Mouse (Mus musculus): ENCODE data around the gene Eif4enif1. TPM values are rescaled to one million over a fixed set of nuclear protein-coding genes. Genes with fewer than 3 reads are reported as not detected.
"Not testable (repeated sequence)": the region's sequence is repeated elsewhere in the genome, so short reads cannot be mapped to it uniquely, and the experiment has no call there.

Eif4enif1 gene
- polyA plus RNA-seq (2015; fragmentation: Nextera tagmentation; extraction: Ambion mirVana), result 38.4 and 38.9 TPM in 2 replicates

- H3K9me3 ChIP-seq (replicated peaks; ENCODE audit: control insufficient read depth, low read length), result no peaks in the 10 kb centered on the region
- peak; percentile 73 for ATAC-seq (ENCODE audit: insufficient read depth, low FRiP score)
- peak within 1 kb of the TSS; percentile 42 for H3K4me3 ChIP-seq (replicated peaks; ENCODE audit: low read length)
- H3K4me2 ChIP-seq (ENCODE audit: low read depth, low read length), result peak within 1 kb of the TSS; percentile 29
- H3K27ac ChIP-seq (ENCODE audit: low read length), result peak within 1 kb of the TSS; percentile 2; the same call in 1 of the 2 replicates
- no peaks in the 10 kb centered on the region for H3K4me1 ChIP-seq (ENCODE audit: control insufficient read depth, insufficient read depth, low read length)
- H3K27me3 ChIP-seq (ENCODE audit: control insufficient read depth, insufficient read depth, low read length), result no peaks in the 10 kb centered on the region
- H3K36me3 ChIP-seq (ENCODE audit: control insufficient read depth, insufficient read depth, low read length), result peaks cover 4% of the 10 kb centered on the region; the same call in 1 of the 2 replicates
- peak within 1 kb of the TSS; percentile 56 for H3K9ac ChIP-seq (ENCODE audit: low read length)
- WGBS, result under 1% methylated on average over 41 of the region's 57 CpGs
These were observed at the start of gene Eif4enif1 for GRCm38 (mm10) chr11:3202231-3202701. Gene Eif4enif1 (plus strand): TSS chr11:3202392.

GRCm38 (mm10) chr11:3153666-3154397, 48.4 kb upstream of the Eif4enif1 start:
- H3K4me3 ChIP-seq (replicated peaks; ENCODE audit: low read length); H3K4me2 ChIP-seq (ENCODE audit: low read depth, low read length); H3K27me3 ChIP-seq (ENCODE audit: control insufficient read depth, insufficient read depth, low read length); H3K9ac ChIP-seq (ENCODE audit: low read length); H3K27ac ChIP-seq (ENCODE audit: low read length); H3K4me1 ChIP-seq (ENCODE audit: control insufficient read depth, insufficient read depth, low read length); H3K36me3 ChIP-seq (ENCODE audit: control insufficient read depth, insufficient read depth, low read length); H3K9me3 ChIP-seq (replicated peaks; ENCODE audit: control insufficient read depth, low read length): not testable (repeated sequence)
- peak; percentile 64 for ATAC-seq (ENCODE audit: insufficient read depth, low FRiP score)
- WGBS, result 68% methylated on average over 1 of the region's 1 CpGs

DNA sequence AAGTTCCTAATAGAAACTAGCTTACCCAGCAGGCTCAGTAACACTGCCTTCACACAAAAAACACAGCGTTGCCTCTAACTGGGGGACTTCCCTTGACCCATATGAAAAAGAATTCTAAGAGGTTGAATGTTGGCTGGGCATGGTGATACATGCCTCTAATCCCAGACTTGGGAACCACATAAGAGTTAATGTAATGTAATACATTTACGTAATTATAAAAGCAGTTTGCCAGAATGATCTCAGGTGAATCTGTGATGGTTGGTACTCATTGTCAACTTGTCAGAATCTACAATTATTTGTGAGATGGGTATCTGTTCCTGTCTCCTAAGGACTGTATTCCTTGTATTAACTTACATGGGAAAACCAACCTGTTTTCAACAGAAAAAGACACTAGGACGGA, 45.2 kb upstream of the Eif4enif1 start:
- not testable (repeated sequence) for H3K4me3 ChIP-seq (replicated peaks; ENCODE audit: low read length); ATAC-seq (ENCODE audit: insufficient read depth, low FRiP score); H3K9me3 ChIP-seq (replicated peaks; ENCODE audit: control insufficient read depth, low read length); H3K27ac ChIP-seq (ENCODE audit: low read length); H3K36me3 ChIP-seq (ENCODE audit: control insufficient read depth, insufficient read depth, low read length); H3K4me1 ChIP-seq (ENCODE audit: control insufficient read depth, insufficient read depth, low read length); H3K9ac ChIP-seq (ENCODE audit: low read length); H3K4me2 ChIP-seq (ENCODE audit: low read depth, low read length); H3K27me3 ChIP-seq (ENCODE audit: control insufficient read depth, insufficient read depth, low read length)
- 90% methylated on average over 2 of the region's 3 CpGs for WGBS

DNA sequence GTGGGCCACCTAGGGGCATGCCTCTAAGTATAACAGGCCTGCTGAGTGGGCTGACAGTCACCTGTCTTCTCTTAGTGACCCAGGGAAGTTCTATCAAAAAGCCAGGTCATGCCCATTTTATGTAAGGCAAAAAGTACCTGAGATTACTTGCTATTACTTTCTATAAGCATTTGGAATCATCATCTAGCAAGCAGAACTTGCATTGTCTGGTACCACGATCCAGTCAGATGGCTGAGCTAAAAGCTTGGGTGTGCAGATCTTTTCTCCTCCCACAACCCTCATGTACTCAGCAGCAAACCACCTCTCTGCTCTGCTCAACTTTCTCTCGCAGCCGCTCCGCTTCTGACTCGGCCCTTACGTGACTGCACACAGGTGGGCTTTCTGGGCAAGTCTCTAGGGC, 44.2 kb upstream of the Eif4enif1 start:
- H3K9ac ChIP-seq (ENCODE audit: low read length); H3K36me3 ChIP-seq (ENCODE audit: control insufficient read depth, insufficient read depth, low read length); ATAC-seq (ENCODE audit: insufficient read depth, low FRiP score); H3K27me3 ChIP-seq (ENCODE audit: control insufficient read depth, insufficient read depth, low read length); H3K27ac ChIP-seq (ENCODE audit: low read length); H3K4me2 ChIP-seq (ENCODE audit: low read depth, low read length); H3K9me3 ChIP-seq (replicated peaks; ENCODE audit: control insufficient read depth, low read length); H3K4me3 ChIP-seq (replicated peaks; ENCODE audit: low read length); H3K4me1 ChIP-seq (ENCODE audit: control insufficient read depth, insufficient read depth, low read length): not testable (repeated sequence)
- 88% methylated on average over 6 of the region's 6 CpGs for WGBS

DNA sequence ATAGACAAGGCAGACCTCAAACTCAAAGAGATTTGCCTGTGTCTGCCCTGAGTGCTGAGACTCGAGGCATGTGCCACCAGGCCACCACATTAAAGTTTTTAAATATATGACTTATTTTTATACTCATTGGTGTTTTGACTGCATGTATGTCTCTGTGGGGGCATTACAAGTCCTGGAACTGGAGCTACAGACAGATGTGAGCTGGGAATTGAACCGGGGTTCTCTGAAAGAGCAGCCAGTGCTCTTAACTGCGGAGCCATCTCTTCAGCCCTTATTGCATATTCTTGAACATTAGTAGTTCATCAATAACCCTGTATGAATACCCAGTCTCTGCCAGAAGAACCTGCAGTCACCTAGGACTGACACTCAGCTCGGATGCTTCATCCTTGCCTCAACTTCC, 43.4 kb upstream of the Eif4enif1 start:
- not testable (repeated sequence) for H3K27me3 ChIP-seq (ENCODE audit: control insufficient read depth, insufficient read depth, low read length); H3K4me2 ChIP-seq (ENCODE audit: low read depth, low read length); ATAC-seq (ENCODE audit: insufficient read depth, low FRiP score); H3K4me1 ChIP-seq (ENCODE audit: control insufficient read depth, insufficient read depth, low read length); H3K9ac ChIP-seq (ENCODE audit: low read length); H3K4me3 ChIP-seq (replicated peaks; ENCODE audit: low read length); H3K9me3 ChIP-seq (replicated peaks; ENCODE audit: control insufficient read depth, low read length); H3K27ac ChIP-seq (ENCODE audit: low read length); H3K36me3 ChIP-seq (ENCODE audit: control insufficient read depth, insufficient read depth, low read length)
- 91% methylated on average over 4 of the region's 4 CpGs for WGBS

DNA sequence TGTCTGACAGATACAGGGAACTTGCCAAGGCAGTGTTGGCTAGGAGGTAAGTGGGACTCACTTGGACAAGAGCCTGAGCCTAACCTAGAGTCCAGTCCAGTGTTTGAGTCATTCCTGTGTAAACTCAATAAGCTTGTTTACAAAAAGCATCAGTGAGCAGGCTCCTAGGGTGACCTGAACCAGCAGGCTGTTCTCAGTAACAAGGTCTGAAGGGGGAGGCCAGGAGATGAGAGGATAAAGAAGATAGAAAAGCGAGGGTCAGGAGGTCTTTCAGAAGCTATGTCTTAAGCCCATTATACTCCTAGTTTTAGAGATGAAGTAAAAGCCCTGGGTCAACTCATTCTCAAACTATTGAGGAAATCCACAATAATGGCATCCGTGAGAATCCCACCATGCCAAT, 40.8 kb upstream of the Eif4enif1 start:
- 50% methylated on average over 1 of the region's 2 CpGs for WGBS
- H3K4me2 ChIP-seq (ENCODE audit: low read depth, low read length); H3K27me3 ChIP-seq (ENCODE audit: control insufficient read depth, insufficient read depth, low read length); H3K27ac ChIP-seq (ENCODE audit: low read length); H3K9ac ChIP-seq (ENCODE audit: low read length); H3K36me3 ChIP-seq (ENCODE audit: control insufficient read depth, insufficient read depth, low read length); H3K4me1 ChIP-seq (ENCODE audit: control insufficient read depth, insufficient read depth, low read length); H3K9me3 ChIP-seq (replicated peaks; ENCODE audit: control insufficient read depth, low read length); H3K4me3 ChIP-seq (replicated peaks; ENCODE audit: low read length); ATAC-seq (ENCODE audit: insufficient read depth, low FRiP score): not testable (repeated sequence)

GRCm38 (mm10) chr11:3162236-3162897, 39.8 kb upstream of the Eif4enif1 start:
- 61% methylated on average over 5 of the region's 5 CpGs for WGBS
- ATAC-seq (ENCODE audit: insufficient read depth, low FRiP score), result peak; percentile 42
- H3K36me3 ChIP-seq (ENCODE audit: control insufficient read depth, insufficient read depth, low read length); H3K4me2 ChIP-seq (ENCODE audit: low read depth, low read length); H3K9me3 ChIP-seq (replicated peaks; ENCODE audit: control insufficient read depth, low read length); H3K4me3 ChIP-seq (replicated peaks; ENCODE audit: low read length); H3K27ac ChIP-seq (ENCODE audit: low read length); H3K4me1 ChIP-seq (ENCODE audit: control insufficient read depth, insufficient read depth, low read length); H3K9ac ChIP-seq (ENCODE audit: low read length); H3K27me3 ChIP-seq (ENCODE audit: control insufficient read depth, insufficient read depth, low read length): not testable (repeated sequence)

DNA sequence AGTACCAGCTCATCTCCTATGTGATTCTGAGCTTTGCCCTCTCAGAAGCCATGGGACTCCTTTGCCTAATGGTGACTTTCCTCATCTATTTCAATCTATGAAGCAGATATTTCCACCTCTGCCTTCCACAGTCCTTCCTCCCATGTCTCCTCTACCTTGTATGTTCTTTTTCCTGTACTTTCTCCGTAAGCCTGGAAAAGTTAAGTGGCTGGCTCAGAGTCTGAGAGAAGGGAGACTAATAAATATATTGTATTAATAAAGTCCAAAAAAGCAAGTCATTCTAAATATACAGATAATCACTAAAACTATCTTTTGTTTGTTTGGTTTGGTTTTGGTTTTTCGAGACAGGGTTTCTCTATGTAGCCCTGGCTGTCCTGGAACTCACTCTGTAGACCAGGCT, 39.1 kb upstream of the Eif4enif1 start:
- not testable (repeated sequence) for H3K27me3 ChIP-seq (ENCODE audit: control insufficient read depth, insufficient read depth, low read length); H3K27ac ChIP-seq (ENCODE audit: low read length)
- WGBS, result 81% methylated on average over 2 of the region's 2 CpGs

DNA sequence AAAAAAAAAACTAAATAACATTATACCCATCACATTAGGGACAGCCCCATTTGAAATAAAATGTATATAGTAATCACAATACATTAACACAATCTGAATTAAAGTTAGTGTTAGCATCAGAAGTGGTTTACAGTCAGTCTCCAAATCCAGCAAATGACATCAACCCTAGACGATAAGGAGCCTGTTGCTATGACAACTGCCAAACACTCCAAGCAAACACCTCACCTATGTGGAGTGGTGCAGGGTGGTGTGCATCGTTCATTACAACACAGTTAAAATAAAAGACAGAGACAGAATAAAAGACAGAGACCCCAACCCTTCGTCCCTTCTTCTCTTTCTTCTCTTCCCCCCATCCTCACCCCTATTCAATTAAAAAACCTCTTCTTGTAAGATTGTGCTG, 38.5 kb upstream of the Eif4enif1 start:
- ATAC-seq (ENCODE audit: insufficient read depth, low FRiP score); H3K4me2 ChIP-seq (ENCODE audit: low read depth, low read length); H3K4me1 ChIP-seq (ENCODE audit: control insufficient read depth, insufficient read depth, low read length); H3K9me3 ChIP-seq (replicated peaks; ENCODE audit: control insufficient read depth, low read length); H3K4me3 ChIP-seq (replicated peaks; ENCODE audit: low read length); H3K36me3 ChIP-seq (ENCODE audit: control insufficient read depth, insufficient read depth, low read length); H3K27me3 ChIP-seq (ENCODE audit: control insufficient read depth, insufficient read depth, low read length); H3K9ac ChIP-seq (ENCODE audit: low read length); H3K27ac ChIP-seq (ENCODE audit: low read length): not testable (repeated sequence)
- 62% methylated on average over 3 of the region's 3 CpGs for WGBS

More for the DNA sequence above, 39.1 kb upstream of the Eif4enif1 start:
- not testable (repeated sequence) for H3K4me1 ChIP-seq (ENCODE audit: control insufficient read depth, insufficient read depth, low read length); H3K36me3 ChIP-seq (ENCODE audit: control insufficient read depth, insufficient read depth, low read length); H3K9ac ChIP-seq (ENCODE audit: low read length); H3K9me3 ChIP-seq (replicated peaks; ENCODE audit: control insufficient read depth, low read length); H3K4me3 ChIP-seq (replicated peaks; ENCODE audit: low read length); H3K4me2 ChIP-seq (ENCODE audit: low read depth, low read length); ATAC-seq (ENCODE audit: insufficient read depth, low FRiP score)

Data from stomach, embryonic 16.5 days (tissue).